Mouse (Mus musculus): ENCODE results near the gene Rsc1a1.

Rsc1a1 gene

GRCm38 (mm10) chr4:141704625-141705024, 19.2 kb upstream of the Rsc1a1 start:
- no peak for DNase-seq (ENCODE audit: extremely low read depth, insufficient read length, low spot score)

DNA sequence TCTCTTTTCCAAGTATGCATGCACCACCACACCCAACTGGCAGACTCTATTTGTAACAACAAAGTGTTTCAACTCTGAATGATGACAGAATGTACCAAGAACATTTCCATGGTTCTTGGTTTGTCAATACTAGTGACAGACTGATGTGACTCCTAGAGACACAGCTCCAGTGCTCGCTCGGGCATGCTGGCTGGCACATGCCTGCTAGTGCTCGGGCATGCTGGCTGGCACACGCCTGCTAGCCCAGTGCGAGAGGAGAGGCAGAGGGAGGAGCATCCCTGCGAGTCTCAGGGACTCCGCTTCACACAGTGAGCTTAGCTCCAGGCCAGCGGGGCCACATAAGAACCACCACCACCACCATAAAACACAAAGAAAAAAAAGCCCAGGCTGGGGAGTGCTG, 9.3 kb upstream of the Rsc1a1 start:
- no peak for DNase-seq (ENCODE audit: extremely low read depth, insufficient read length, low spot score)

DNA sequence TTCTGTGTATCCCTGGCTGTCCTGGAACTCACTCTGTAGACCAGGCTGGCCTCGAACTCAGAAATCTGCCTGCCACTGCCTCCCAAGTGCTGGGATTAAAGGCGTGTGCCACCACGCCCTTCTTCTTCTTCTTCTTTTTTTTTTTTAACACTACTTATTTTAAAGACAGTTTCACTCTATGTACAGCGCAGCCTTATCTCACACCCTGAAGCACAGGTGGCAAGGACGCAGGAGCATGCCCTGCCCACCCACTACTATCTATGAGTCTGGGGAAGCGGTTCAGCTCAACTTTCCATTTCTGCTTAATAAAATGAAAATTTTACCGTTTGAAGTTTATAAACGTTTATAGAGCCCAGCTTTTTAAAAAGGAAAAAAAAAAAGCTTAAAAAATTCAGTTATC, 3.1 kb upstream of the Rsc1a1 start:
- no peak for DNase-seq (ENCODE audit: extremely low read depth, insufficient read length, low spot score)

GRCm38 (mm10) chr4:141686525-141686924, 1.1 kb upstream of the Rsc1a1 start:
- DNase-seq (ENCODE audit: extremely low read depth, insufficient read length, low spot score), result no peak

- no peak for DNase-seq (ENCODE audit: extremely low read depth, insufficient read length, low spot score)
These were observed 694 bp upstream of the Rsc1a1 start for GRCm38 (mm10) chr4:141686093-141686492.

DNA sequence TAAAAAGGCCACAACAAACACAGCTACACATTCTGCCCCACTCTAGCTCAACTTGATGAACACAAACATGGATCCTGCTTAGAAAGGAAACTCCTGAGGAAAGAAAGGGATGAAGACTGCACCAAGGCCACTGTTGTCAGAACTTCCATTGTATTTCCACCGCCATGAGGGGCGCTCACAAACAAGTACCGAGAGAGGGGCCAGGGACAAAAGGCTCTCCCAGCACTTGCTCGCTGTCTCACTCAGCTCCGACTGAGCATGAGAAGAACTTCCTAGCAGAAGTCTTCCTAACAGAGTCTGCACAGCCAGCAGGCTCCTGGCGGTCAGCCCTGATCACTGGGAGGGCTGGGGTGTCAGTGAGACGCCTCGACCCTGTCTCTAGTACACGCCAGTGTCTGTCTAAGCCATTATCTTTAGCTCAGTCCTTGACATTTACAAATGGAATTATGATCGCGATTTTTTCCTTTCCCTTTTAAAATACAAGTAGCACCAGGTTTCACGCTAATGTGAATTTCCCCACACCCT, 2.6 kb downstream of the Rsc1a1 start:
- no peak for DNase-seq (ENCODE audit: extremely low read depth, insufficient read length, low spot score)

DNA sequence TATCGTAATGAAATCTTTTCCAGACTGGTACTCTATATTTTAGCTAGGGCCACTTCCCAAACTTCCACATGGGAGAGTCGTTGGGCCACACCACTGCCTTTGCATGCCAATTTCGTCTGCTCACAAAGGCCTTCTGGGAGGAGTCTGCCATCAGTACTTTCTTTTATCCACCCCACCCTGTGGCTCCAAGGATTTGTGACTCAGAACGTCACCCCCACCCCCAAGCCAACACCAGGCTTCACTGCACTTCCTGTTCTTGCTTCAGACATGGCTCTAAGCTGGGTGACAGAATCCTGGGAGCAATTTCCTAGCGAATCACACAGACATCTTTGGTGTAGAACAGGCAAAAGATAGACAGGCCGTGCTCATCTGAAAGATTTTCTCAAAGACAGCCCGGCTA, 3.6 kb downstream of the Rsc1a1 start:
- peak; percentile 73 for DNase-seq (ENCODE audit: extremely low read depth, insufficient read length, low spot score)

DNA sequence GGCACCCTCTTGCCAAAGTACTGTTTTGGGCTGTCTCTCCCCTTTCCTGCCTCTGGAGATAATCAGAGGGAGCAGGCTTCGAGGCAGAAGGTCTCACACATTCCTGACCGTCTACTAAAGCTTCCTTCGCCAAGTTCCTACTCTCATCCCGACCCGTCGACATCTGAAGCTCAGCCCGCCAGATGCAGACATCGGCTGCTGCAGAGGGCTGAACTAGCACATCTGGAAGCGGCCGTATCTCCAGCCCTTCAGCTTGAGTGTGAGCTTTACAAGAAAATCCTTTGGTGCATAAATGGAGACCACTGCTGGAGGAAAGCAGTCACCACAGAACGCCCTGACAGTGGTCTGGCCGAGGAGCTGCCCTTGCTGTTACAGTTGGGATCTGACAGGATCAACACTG, 4.5 kb downstream of the Rsc1a1 start:
- DNase-seq (ENCODE audit: extremely low read depth, insufficient read length, low spot score), result no peak

GRCm38 (mm10) chr4:141679016-141679415, 6.4 kb downstream of the Rsc1a1 start:
- DNase-seq (ENCODE audit: extremely low read depth, insufficient read length, low spot score), result no peak

- DNase-seq (ENCODE audit: extremely low read depth, insufficient read length, low spot score), result no peak
These were observed 8.9 kb downstream of the Rsc1a1 start for GRCm38 (mm10) chr4:141676462-141676979.

DNA sequence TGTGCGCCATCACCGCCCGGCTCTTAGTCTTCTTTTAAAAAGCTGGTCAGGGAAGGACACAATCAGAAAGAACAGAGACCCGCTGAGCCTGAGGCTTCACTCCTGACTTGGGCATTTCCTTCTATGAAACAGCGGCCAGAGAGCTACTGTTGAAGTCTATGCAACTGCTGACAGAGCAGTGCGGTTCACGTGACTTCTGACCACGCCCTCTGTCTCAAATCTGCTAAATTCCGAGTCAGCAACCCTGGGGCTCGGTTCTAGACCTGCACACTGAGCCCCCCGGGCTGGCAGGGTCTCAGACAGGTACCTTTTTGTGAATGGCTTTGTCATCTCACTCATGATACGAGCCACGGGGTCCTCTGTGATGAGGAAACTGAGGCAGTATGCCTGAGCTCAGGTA, 13.1 kb downstream of the Rsc1a1 start:
- DNase-seq (ENCODE audit: extremely low read depth, insufficient read length, low spot score), result no peak

- no peak for DNase-seq (ENCODE audit: extremely low read depth, insufficient read length, low spot score)
These were observed 14.0 kb downstream of the Rsc1a1 start for GRCm38 (mm10) chr4:141671389-141671788.

GRCm38 (mm10) chr4:141669898-141670712, 15.3 kb downstream of the Rsc1a1 start:
- peak; percentile 70 for DNase-seq (ENCODE audit: extremely low read depth, insufficient read length, low spot score)

DNA sequence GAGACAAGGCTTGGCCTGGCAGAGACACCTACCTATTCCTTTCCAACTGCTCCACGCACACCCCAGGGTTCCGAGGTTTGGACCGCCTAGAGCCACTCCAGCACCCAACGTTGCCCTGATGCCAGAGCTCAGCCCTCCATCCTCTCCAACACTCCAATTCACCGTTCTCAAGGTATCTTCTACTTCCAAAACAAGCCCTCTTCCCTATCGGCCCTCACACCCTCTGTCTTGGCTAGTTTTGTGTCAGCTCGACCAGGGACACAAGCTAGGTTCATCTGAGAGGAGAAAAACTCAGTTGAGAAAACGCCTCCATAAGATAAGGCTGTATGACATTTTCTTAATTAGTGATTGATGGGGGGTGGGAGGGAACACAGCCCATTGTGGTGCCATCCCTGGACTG, 20.6 kb downstream of the Rsc1a1 start, which contains the start of gene Plekhm2:
Gene Plekhm2 (minus strand): TSS at position 101 of the 400 bp plus-strand sequence.
- no peak for DNase-seq (ENCODE audit: extremely low read depth, insufficient read length, low spot score)

DNA sequence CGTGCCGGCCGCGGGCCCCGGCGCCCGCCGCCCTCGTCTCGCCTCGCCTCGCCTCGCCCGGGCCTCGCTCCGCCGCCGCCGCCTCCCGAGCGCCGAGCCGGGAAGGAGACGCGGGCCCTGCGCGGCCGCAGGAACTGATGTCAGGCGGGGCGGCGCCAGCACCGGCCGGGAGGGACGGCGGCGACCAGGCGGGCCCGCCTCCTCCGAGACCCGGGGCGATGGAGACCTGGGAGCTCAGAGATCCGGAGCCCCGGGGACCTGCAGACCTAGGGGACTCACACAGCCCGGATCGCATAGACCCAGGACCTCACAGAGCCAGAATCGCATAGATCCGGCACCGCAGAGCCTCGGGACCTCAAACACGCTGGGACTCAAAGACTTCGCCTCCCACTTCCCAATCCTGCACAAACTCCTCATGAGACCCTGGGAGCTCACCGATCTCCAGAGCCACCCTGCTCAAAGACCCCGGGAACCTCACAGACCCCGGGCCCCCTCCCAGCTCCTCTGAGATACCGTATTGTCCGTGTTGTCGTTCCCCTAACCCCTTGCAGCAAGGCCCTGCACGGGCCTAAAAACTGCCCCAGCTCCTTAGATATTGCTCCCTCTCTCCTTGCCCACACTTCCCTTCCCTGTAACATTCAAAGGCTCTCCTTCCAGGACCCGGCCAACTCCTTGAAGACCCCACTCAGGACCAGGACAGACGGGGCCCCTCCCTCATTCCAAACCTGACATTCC, 21.2 kb downstream of the Rsc1a1 start:
- DNase-seq (ENCODE audit: extremely low read depth, insufficient read length, low spot score), result peak; percentile 71

DNA sequence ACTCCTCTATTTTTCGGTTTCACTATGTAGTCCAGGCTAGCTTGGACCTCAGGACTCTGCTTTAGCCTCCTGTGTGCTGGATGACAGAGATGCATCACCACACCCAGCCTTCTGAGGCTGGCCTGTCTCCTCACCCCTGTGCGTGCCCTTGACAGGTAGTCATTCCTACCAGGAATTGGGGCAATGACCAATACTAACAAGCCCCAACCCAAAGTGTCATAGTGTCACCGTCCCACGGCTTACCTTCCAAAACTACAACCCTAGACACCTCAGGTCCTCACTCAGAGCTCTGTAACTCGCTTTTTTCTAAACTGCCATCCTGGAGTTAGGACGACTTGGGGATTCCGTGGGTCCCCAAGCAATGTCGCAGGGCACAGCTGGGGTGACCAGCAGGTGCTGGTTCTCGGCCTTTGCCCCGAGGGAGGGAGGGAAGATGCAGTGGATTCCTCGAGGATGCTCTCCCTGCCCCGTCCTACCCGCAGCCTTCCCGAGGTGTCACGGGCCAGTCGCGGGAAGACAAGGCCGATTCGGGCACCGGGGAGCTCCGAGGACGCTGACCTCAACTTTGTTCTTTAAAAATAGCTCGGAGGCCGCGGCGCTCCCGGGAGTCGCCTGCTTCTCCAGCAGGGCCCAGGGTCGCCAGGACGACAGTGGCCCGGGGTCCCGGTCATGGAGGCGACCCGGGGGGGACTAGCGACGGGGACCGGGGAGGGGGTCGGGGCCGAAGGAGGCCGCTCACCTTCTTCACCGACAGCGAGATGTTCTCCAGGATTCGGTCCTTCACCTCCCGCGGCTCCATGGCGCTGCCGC, 22.1 kb downstream of the Rsc1a1 start:
- DNase-seq (ENCODE audit: extremely low read depth, insufficient read length, low spot score), result peak; percentile 51

DNA sequence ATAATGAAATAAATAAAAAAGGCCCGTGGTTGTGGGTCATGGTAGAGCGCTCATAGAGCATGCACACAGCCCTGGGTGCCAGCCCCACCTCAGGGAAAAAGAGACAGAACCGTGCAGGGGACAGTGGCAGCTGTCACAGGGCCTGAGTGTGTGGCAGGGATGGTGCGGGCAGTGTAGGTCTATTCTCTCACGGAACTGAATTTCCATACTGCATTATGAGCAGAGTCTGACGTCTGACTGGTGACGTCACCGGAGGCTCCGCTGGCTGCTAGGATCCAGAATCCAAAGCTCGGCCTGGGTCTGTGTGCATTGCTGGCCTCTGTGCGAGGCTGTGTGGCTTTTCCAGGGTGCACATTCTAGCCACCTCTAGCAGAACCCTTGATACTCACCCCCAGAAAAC, 24.5 kb downstream of the Rsc1a1 start:
- no peak for DNase-seq (ENCODE audit: extremely low read depth, insufficient read length, low spot score)

- no peak for DNase-seq (ENCODE audit: extremely low read depth, insufficient read length, low spot score)
These were observed 25.7 kb downstream of the Rsc1a1 start for GRCm38 (mm10) chr4:141659739-141660138.

DNA sequence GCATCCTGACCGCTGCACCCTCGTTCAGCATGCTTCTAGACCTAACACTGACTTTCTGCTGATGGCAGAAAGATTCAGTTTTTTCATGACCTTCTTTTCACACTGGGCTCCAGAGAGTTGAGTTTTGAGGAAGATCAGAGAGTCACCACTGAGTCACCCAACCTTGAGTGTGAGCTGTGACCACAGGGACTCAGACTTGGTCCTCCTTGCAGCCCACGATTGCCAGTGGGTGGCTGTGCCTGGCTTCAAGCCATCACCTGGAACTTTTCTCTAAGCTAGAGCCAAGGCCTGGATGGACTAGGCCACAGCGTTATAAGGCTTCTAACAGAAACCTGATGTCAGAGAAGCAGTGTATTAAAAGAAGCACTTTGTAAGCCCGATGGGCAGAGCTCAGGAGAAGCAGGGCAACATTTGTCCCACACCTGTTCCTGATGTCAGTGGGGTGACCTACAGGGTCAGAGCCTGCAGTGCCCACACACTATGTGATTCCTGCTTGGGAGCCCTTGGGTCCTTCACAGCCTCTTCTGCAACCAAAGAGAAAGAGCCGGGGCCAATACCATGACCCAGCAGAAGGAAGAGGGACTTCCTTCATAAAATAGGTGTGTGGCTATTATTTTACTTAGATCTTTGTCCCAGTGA, 26.4 kb downstream of the Rsc1a1 start:
- peak; percentile 59 for DNase-seq (ENCODE audit: extremely low read depth, insufficient read length, low spot score)

DNA sequence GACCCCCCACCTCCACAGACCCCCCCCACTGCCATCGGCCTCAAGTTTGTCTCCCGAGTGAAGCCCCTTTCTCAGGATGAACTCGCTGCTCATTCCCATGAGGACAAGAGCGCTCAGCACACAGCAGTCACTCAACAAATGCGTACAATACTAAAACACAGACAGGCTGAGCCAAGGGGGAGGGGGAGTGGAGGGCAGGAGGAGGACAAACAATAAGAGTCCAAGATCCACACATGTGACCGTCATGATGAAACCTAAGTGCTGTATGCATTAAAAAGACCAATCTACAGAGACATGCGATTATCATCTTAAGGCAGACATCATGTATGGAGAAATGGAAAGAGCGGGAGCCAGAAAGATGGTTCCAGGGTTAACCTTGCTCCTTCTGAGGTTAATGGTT, 28.5 kb downstream of the Rsc1a1 start:
- DNase-seq (ENCODE audit: extremely low read depth, insufficient read length, low spot score), result no peak
